In genomic region chr9:30762913-30763312, GRCm38 (mm10) we compare ENCODE assay signal across 16 mouse cellular contexts.
DNase-seq lines count a peak whose midpoint lies in the region; ATAC-seq and TF ChIP-seq lines count a peak whose summit lies in the region.
"Had no signal": no experiment of that assay in that cellular context is flagged by ENCODE, and none has a peak within 500 bp of the region (broad histone marks: within the 10 kb centered on the region; RNA-seq: fewer than 3 reads in every experiment).

No protein-coding gene starts in this region.

- no peak overlapping the region for H3K27ac ChIP-seq in embryonic facial prominence, embryonic 11.5 days (replicated peaks; ENCODE audit: low read depth, low read length)
- peak overlapping the region; percentile 53 for H3K27ac ChIP-seq in heart, embryonic 15.5 days
- H3K27ac ChIP-seq in kidney, adult 2 months (ENCODE audit: insufficient read depth, low read depth, low read length): no peak overlapping the region
- H3K27ac ChIP-seq: embryonic facial prominence, embryonic 15.5 days; hindbrain, embryonic 10.5 days; intestine, embryonic 15.5 days; kidney, postnatal 0 days had no signal

- 64% methylated on average over 1 of the region's 1 CpGs for WGBS in embryonic facial prominence, embryonic 11.5 days
- 34% methylated on average over 1 of the region's 1 CpGs for WGBS in heart, embryonic 15.5 days
- WGBS in kidney, adult 2 months: 88% methylated on average over 1 of the region's 1 CpGs

- TF ChIP-seq POLR2A in kidney, adult 2 months (IDR thresholded peaks at IDR 0.05; ENCODE audit: low read depth, low read length): no peak

- H3K9ac ChIP-seq in embryonic facial prominence, embryonic 11.5 days (replicated peaks; ENCODE audit: low read length): no peak overlapping the region
- H3K9ac ChIP-seq in heart, embryonic 15.5 days: no peak overlapping the region
- H3K9ac ChIP-seq: embryonic facial prominence, embryonic 15.5 days; intestine, embryonic 15.5 days; lung, embryonic 14.5 days had no signal

- H3K4me3 ChIP-seq in embryonic facial prominence, embryonic 11.5 days (ENCODE audit: low read depth, low read length): no peak overlapping the region
- no peak overlapping the region for H3K4me3 ChIP-seq in heart, embryonic 15.5 days
- no peak overlapping the region for H3K4me3 ChIP-seq in kidney, adult 2 months (ENCODE audit: insufficient read depth, low read depth, low read length)
- H3K4me3 ChIP-seq: embryonic facial prominence, embryonic 15.5 days; hindbrain, embryonic 10.5 days; intestine, embryonic 15.5 days had no signal

- TF ChIP-seq CTCF in kidney, adult 2 months (conservative IDR thresholded peaks at IDR 0.05; ENCODE audit: insufficient read depth, insufficient read length, low read depth, low read length): no peak

- peak; percentile 7 for DNase-seq in layer of hippocampus, adult 11-12 months (ENCODE audit: low spot score)
- no peak for DNase-seq in layer of hippocampus, adult 9-10 months (ENCODE audit: low spot score)
- peak; percentile 11 for DNase-seq in brain, adult 2 months (ENCODE audit: low read depth, low spot score)
- DNase-seq in embryonic facial prominence, embryonic 11.5 days (ENCODE audit: low spot score): peak; percentile 42
- DNase-seq in retina, postnatal 1 day: no peak
- DNase-seq in Muller cell, postnatal 12 days (ENCODE audit: inconsistent ontology term): no peak
- DNase-seq in kidney, adult 2 months: no peak
- DNase-seq: adrenal gland, postnatal 14 days; lung, embryonic 14.5 days; thymus, postnatal 14 days had no signal

- no peaks in the 10 kb centered on the region for H3K4me1 ChIP-seq in embryonic facial prominence, embryonic 11.5 days (ENCODE audit: control insufficient read depth, insufficient read depth, low read length)
- H3K4me1 ChIP-seq in heart, embryonic 15.5 days (replicated peaks): peaks cover 12% of the 10 kb centered on the region; the same call in 1 of the 2 replicates
- no peaks in the 10 kb centered on the region for H3K4me1 ChIP-seq in kidney, adult 2 months (ENCODE audit: control insufficient read depth, insufficient read depth, low read length)
- H3K4me1 ChIP-seq: embryonic facial prominence, embryonic 15.5 days; intestine, embryonic 15.5 days had no signal

- H3K27me3 ChIP-seq in embryonic facial prominence, embryonic 11.5 days (ENCODE audit: control insufficient read depth, insufficient read depth, low read length): no peaks in the 10 kb centered on the region
- no peaks in the 10 kb centered on the region for H3K27me3 ChIP-seq in heart, embryonic 15.5 days
- no peaks in the 10 kb centered on the region for H3K27me3 ChIP-seq in kidney, adult 2 months (replicated peaks; ENCODE audit: control insufficient read depth, insufficient read depth, low read length)
- H3K27me3 ChIP-seq: embryonic facial prominence, embryonic 15.5 days; intestine, embryonic 15.5 days had no signal

- no peaks in the 10 kb centered on the region for H3K9me3 ChIP-seq in embryonic facial prominence, embryonic 11.5 days (replicated peaks; ENCODE audit: control insufficient read depth, low read length)
- H3K9me3 ChIP-seq in heart, embryonic 15.5 days (replicated peaks): no peaks in the 10 kb centered on the region
- H3K9me3 ChIP-seq: embryonic facial prominence, embryonic 15.5 days; hindbrain, embryonic 10.5 days; intestine, embryonic 15.5 days had no signal

- no peak overlapping the region for H3K4me2 ChIP-seq in embryonic facial prominence, embryonic 11.5 days (ENCODE audit: low read depth, low read length)
- no peak overlapping the region for H3K4me2 ChIP-seq in heart, embryonic 15.5 days
- H3K4me2 ChIP-seq: embryonic facial prominence, embryonic 15.5 days; intestine, embryonic 15.5 days; lung, embryonic 14.5 days had no signal

- no peak for ATAC-seq in embryonic facial prominence, embryonic 11.5 days (replicated peaks; ENCODE audit: insufficient number of reproducible peaks, low FRiP score, low TSS enrichment, low read depth)
- peak; percentile 81 for ATAC-seq in heart, embryonic 15.5 days (replicated peaks; ENCODE audit: insufficient number of reproducible peaks, insufficient read depth, low FRiP score, low read depth)
- ATAC-seq: intestine, embryonic 15.5 days; midbrain, embryonic 16.5 days had no signal

- H3K36me3 ChIP-seq in embryonic facial prominence, embryonic 11.5 days (replicated peaks; ENCODE audit: control insufficient read depth, insufficient read depth, low read depth, low read length): no peaks in the 10 kb centered on the region
- H3K36me3 ChIP-seq in heart, embryonic 15.5 days: no peaks in the 10 kb centered on the region
- no peaks in the 10 kb centered on the region for H3K36me3 ChIP-seq in kidney, adult 2 months (ENCODE audit: control insufficient read depth, insufficient read depth, low read length)
- H3K36me3 ChIP-seq: embryonic facial prominence, embryonic 15.5 days; hindbrain, embryonic 10.5 days; intestine, embryonic 15.5 days had no signal

Comparison
In these comparisons a context has a peak if more than half of its experiments do, and no peak if none do; other contexts are left out.
1. DNase-seq: peak in layer of hippocampus, adult 11-12 months (single experiment), brain, adult 2 months (single experiment) and embryonic facial prominence, embryonic 11.5 days (single experiment); none in layer of hippocampus, adult 9-10 months (single experiment), retina, postnatal 1 day (single experiment), Muller cell, postnatal 12 days (single experiment) and kidney, adult 2 months (single experiment).